Comparison of ENCODE assay signal across 17 mouse cellular contexts in the genomic region with DNA sequence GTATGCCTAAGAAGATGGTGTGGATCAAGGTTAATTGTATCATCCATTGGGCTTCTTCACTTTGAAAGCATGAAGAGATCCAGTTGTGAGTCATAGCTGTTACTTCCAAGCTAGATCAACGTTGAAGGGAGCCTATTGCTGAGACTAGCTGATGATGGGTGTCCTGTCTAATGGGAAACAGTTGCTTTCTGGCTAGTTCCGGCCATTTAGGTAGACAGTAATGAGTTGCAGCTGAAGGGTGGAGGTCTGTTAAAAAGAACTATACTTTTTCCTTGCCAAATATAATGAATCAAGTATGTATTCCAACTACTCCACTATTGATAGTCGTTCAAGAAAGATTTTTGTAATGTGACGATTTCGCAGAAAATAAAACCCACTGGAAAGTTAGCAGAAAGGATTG.
"Had no signal": no experiment of that assay in that cellular context is flagged by ENCODE, and none has a peak within 500 bp of the region (broad histone marks: within the 10 kb centered on the region; RNA-seq: fewer than 3 reads in every experiment).

No protein-coding gene starts in this region.

- DNase-seq: kidney, adult 18-20 months; kidney, postnatal 10 days; kidney, postnatal 4 days; left cerebral cortex, postnatal 4 days; liver, embryonic 13.5 days; liver, postnatal 0 days; right cerebral cortex, adult 18-20 months; right cerebral cortex, postnatal 25 days; thymus, adult 18-20 months; thymus, postnatal 14 days had no signal

- H3K9ac ChIP-seq: limb, embryonic 15.5 days; liver, embryonic 13.5 days; liver, postnatal 0 days; lung, embryonic 15.5 days had no signal

- H3K4me1 ChIP-seq: liver, embryonic 13.5 days; lung, embryonic 15.5 days; megakaryocyte, embryonic 14.5 days had no signal

- H3K4me3 ChIP-seq: layer of hippocampus, adult 2 months; limb, embryonic 15.5 days; liver, embryonic 13.5 days; lung, embryonic 15.5 days; megakaryocyte, embryonic 14.5 days had no signal

- H3K27me3 ChIP-seq: limb, embryonic 15.5 days; liver, embryonic 13.5 days; lung, embryonic 15.5 days had no signal

- H3K9me3 ChIP-seq: limb, embryonic 15.5 days; liver, embryonic 13.5 days; lung, embryonic 15.5 days; megakaryocyte, embryonic 14.5 days had no signal

- H3K27ac ChIP-seq: layer of hippocampus, adult 2 months; limb, embryonic 15.5 days; liver, embryonic 13.5 days; lung, embryonic 15.5 days; macrophage had no signal

- H3K4me2 ChIP-seq: limb, embryonic 15.5 days; liver, embryonic 13.5 days; lung, embryonic 15.5 days; midbrain, embryonic 11.5 days had no signal

- ATAC-seq: liver, postnatal 0 days; midbrain, embryonic 16.5 days had no signal

- H3K36me3 ChIP-seq: limb, embryonic 15.5 days; liver, embryonic 13.5 days; lung, embryonic 15.5 days had no signal
